Mouse (Mus musculus): ENCODE data around the gene Nme1. TPM values are rescaled to one million over a fixed set of nuclear protein-coding genes. Genes with fewer than 3 reads are reported as not detected.

The Nme1 gene
- total RNA-seq (2023) = 10 to 100 TPM; 21.8 TPM

DNA sequence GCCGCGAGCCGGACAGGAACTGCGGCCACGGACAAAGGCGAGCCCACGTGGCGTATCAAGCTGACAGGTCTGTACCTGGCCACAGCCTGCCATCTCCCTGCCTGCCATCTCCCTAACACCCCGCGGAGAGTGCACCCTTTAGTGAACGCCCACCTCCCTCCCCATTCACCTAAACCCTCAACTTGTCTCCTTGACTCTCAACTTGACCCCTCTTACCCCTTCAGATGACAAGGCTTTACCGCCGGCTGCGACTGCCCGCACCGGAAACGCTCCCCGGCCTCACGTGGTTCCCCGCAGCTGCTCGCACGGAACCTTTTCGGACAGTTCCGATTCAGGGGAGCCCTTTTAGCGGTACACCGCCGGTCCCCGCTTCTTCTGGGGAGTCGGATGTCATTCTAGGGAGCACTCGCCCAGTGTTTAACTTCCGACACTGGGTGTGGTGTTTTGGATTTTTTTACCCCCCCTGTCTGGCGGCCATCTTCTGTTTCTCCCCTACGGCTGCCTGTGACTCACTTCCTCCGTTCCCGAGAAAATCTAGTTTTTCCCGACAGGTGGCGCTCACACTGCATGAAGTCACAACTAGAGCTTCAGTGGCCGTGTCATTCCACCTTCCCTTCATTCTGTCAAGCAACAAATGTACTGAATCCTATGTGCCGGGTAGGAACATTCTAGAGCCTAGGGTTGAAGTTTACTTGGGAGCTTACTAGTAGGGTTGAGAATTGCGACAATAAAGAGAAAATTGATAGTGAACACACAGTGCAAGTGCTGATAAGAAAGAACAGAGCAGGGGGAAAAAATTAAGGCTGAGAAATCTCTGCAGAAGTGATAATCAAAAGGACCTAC, at the start of gene Nme1, which contains the start of gene Gm20390:
Nme1 (minus strand) TSS at position 517 of the 843 bp plus-strand sequence.
Gm20390 (minus strand) TSS at position 289 of the 843 bp plus-strand sequence.

DNA sequence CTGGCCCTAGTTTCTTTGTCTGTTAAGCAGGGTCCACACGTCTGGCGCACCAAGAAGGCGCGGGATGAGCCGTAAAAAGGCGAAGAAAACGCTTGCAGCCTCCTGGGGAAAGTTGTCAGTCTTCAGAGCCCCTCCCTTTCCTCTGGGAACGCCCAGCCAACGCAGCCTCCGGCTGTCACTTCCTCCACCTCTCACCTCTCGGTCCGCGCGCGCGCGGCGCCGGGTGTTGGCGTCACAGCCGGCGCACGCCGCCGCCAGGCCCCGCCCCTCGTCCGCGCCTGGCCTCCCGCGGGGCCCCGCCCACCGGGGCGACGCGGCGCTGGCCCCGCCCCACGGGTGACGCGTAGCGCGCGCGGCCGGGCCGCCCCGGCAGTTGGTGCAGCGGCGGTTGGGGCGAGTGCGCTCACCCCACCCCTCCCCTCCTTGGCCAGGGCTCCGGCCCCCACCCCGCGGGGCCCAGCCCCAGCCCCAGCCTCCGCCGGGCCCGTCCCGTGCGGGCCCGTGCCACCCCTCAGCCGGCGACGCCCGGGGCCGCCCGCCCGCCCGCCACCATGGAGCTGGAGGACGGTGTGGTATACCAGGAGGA, 27.5 kb upstream of the Nme1 start, which contains the start of gene Spag9:
Spag9 (plus strand) TSS at position 372 of the 586 bp plus-strand sequence.

DNA sequence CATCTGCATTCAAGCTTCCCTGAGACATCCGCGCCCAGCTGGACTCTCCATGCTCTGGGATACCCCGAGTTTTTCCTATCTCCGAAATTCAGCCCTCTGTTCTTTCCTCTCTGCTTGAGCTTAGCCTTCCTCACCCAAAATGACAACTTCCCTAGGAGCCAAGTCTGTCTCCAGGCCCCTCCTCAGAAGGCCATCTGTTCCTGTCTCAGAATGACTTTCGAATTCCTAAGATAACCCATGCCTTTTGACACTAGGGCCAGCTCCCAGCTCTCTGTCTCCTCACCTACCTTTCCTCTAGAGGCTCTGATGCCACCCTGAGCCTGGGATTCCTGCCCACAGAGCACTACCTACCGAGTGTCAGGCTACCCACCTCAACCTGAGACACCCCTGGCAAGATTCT, 12.2 kb downstream of the Nme1 start, which contains the start of gene Nme2:
Nme2 (minus strand) TSS at position 101 of the 400 bp plus-strand sequence.

Other genes with a start within 250 kb of the Nme1 start
- gene Utp18, start 82.8 kb downstream of the Nme1 start, total RNA-seq (2023) = 10 to 100 TPM; 19.0 to 19.2 TPM
- 10 to 100 TPM; 35.9 to 37.6 TPM for gene Mbtd1, start 82.7 kb downstream of the Nme1 start, total RNA-seq (2023)
- gene Nme2, start 12.3 kb downstream of the Nme1 start, total RNA-seq (2023) = 10 to 100 TPM; 61.3 to 68.0 TPM
- gene Gm20390, start 228 bp downstream of the Nme1 start, total RNA-seq (2023) = 10 to 100 TPM; 26.3 to 37.1 TPM
- gene Spag9, start 27.6 kb upstream of the Nme1 start, total RNA-seq (2023) = 10 to 100 TPM; 88.7 to 93.4 TPM
- gene Tob1, start 242.9 kb upstream of the Nme1 start, total RNA-seq (2023) = 10 to 100 TPM; 66.2 to 79.5 TPM

All from neutrophil, adult 83 days (primary cell).